Mouse (Mus musculus): Measurements from ENCODE around the gene Vac14. TPM values are rescaled to one million over a fixed set of nuclear protein-coding genes. Genes with fewer than 3 reads are reported as not detected.

The Vac14 gene
- polyA plus RNA-seq, 2 experiments: 19.1 to 24.8 TPM

- H3K4me1 ChIP-seq (ENCODE audit: control insufficient read depth, insufficient read depth, low read length): no peaks in the 10 kb centered on the region; the same call in 1 of the 2 replicates
- DNase-seq (ENCODE audit: low spot score): no peak
- no peak overlapping the region for H3K9ac ChIP-seq (ENCODE audit: low read depth, low read length, severe bottlenecking)
- ATAC-seq (ENCODE audit: low FRiP score, low read depth): no peak
- no peak overlapping the region for H3K4me2 ChIP-seq (replicated peaks; ENCODE audit: low read depth, low read length, severe bottlenecking)
- WGBS: 90% methylated on average over 6 of the region's 6 CpGs
- H3K36me3 ChIP-seq (ENCODE audit: control insufficient read depth, insufficient read depth, low read length): peaks cover 41% of the 10 kb centered on the region
- H3K27me3 ChIP-seq (ENCODE audit: control insufficient read depth, insufficient read depth, low read length): no peaks in the 10 kb centered on the region
- H3K4me3 ChIP-seq (replicated peaks; ENCODE audit: low read length): no peak overlapping the region
- no peak overlapping the region for H3K27ac ChIP-seq (replicated peaks; ENCODE audit: low read depth, low read length)
- TF ChIP-seq POLR2A (IDR thresholded peaks at IDR 0.05; ENCODE audit: borderline replicate concordance, extremely low read depth, insufficient read depth, insufficient read length): no peak
- no peaks in the 10 kb centered on the region for H3K9me3 ChIP-seq (ENCODE audit: control insufficient read depth, low read length)
These were observed 17.8 kb downstream of the Vac14 start for GRCm38 (mm10) chr8:110636182-110636581.

GRCm38 (mm10) chr8:110642331-110642730, 23.9 kb downstream of the Vac14 start:
- WGBS: 93% methylated on average over 5 of the region's 5 CpGs
- DNase-seq (ENCODE audit: low spot score): no peak
- TF ChIP-seq POLR2A (IDR thresholded peaks at IDR 0.05; ENCODE audit: borderline replicate concordance, extremely low read depth, insufficient read depth, insufficient read length): no peak
- ATAC-seq (ENCODE audit: low FRiP score, low read depth): no peak
- Histone ChIP-seq H3K27me3 (ENCODE audit: control insufficient read depth, insufficient read depth, low read length) (no peaks in the 10 kb centered on the region), H3K27ac (replicated peaks; ENCODE audit: low read depth, low read length) (no peak overlapping the region), H3K9ac (ENCODE audit: low read depth, low read length, severe bottlenecking) (no peak overlapping the region), H3K4me1 (ENCODE audit: control insufficient read depth, insufficient read depth, low read length) (no peaks in the 10 kb centered on the region), H3K36me3 (ENCODE audit: control insufficient read depth, insufficient read depth, low read length) (peaks cover 23% of the 10 kb centered on the region), H3K4me3 (replicated peaks; ENCODE audit: low read length) (no peak overlapping the region), H3K9me3 (ENCODE audit: control insufficient read depth, low read length) (no peaks in the 10 kb centered on the region), H3K4me2 (replicated peaks; ENCODE audit: low read depth, low read length, severe bottlenecking) (no peak overlapping the region)

- DNase-seq (ENCODE audit: low spot score) (no peak), ATAC-seq (ENCODE audit: low FRiP score, low read depth) (no peak)
- 69% methylated on average over 4 of the region's 4 CpGs for WGBS
- H3K9ac ChIP-seq (ENCODE audit: low read depth, low read length, severe bottlenecking): no peak overlapping the region
- no peak overlapping the region for H3K4me3 ChIP-seq (replicated peaks; ENCODE audit: low read length)
- no peak for TF ChIP-seq POLR2A (IDR thresholded peaks at IDR 0.05; ENCODE audit: borderline replicate concordance, extremely low read depth, insufficient read depth, insufficient read length)
- peaks cover 22% of the 10 kb centered on the region for H3K36me3 ChIP-seq (ENCODE audit: control insufficient read depth, insufficient read depth, low read length)
- H3K4me1 ChIP-seq (ENCODE audit: control insufficient read depth, insufficient read depth, low read length): no peaks in the 10 kb centered on the region
- no peak overlapping the region for H3K4me2 ChIP-seq (replicated peaks; ENCODE audit: low read depth, low read length, severe bottlenecking)
- no peak overlapping the region for H3K27ac ChIP-seq (replicated peaks; ENCODE audit: low read depth, low read length)
- no peaks in the 10 kb centered on the region for H3K27me3 ChIP-seq (ENCODE audit: control insufficient read depth, insufficient read depth, low read length)
- H3K9me3 ChIP-seq (ENCODE audit: control insufficient read depth, low read length): no peaks in the 10 kb centered on the region
These were observed 24.8 kb downstream of the Vac14 start for GRCm38 (mm10) chr8:110643177-110643576.

- DNase-seq (ENCODE audit: low spot score): no peak
- no peak overlapping the region for H3K4me2 ChIP-seq (replicated peaks; ENCODE audit: low read depth, low read length, severe bottlenecking)
- no peak overlapping the region for H3K9ac ChIP-seq (ENCODE audit: low read depth, low read length, severe bottlenecking)
- 91% methylated on average over 4 of the region's 4 CpGs for WGBS
- peaks cover 29% of the 10 kb centered on the region; the same call in 1 of the 2 replicates for H3K36me3 ChIP-seq (ENCODE audit: control insufficient read depth, insufficient read depth, low read length)
- H3K27ac ChIP-seq (replicated peaks; ENCODE audit: low read depth, low read length): no peak overlapping the region
- ATAC-seq (ENCODE audit: low FRiP score, low read depth): no peak
- no peaks in the 10 kb centered on the region for H3K4me1 ChIP-seq (ENCODE audit: control insufficient read depth, insufficient read depth, low read length)
- H3K9me3 ChIP-seq (ENCODE audit: control insufficient read depth, low read length): no peaks in the 10 kb centered on the region
- H3K27me3 ChIP-seq (ENCODE audit: control insufficient read depth, insufficient read depth, low read length): no peaks in the 10 kb centered on the region
- no peak overlapping the region for H3K4me3 ChIP-seq (replicated peaks; ENCODE audit: low read length)
- TF ChIP-seq POLR2A (IDR thresholded peaks at IDR 0.05; ENCODE audit: borderline replicate concordance, extremely low read depth, insufficient read depth, insufficient read length): no peak
These were observed 26.0 kb downstream of the Vac14 start for GRCm38 (mm10) chr8:110644422-110644821.

- no peaks in the 10 kb centered on the region for H3K9me3 ChIP-seq (ENCODE audit: control insufficient read depth, low read length)
- WGBS: 81% methylated on average over 2 of the region's 2 CpGs
- no peak overlapping the region for H3K27ac ChIP-seq (replicated peaks; ENCODE audit: low read depth, low read length)
- H3K36me3 ChIP-seq (ENCODE audit: control insufficient read depth, insufficient read depth, low read length): peaks cover 29% of the 10 kb centered on the region; the same call in 1 of the 2 replicates
- no peak overlapping the region for H3K9ac ChIP-seq (ENCODE audit: low read depth, low read length, severe bottlenecking)
- DNase-seq (ENCODE audit: low spot score) (no peak), ATAC-seq (ENCODE audit: low FRiP score, low read depth) (no peak)
- H3K27me3 ChIP-seq (ENCODE audit: control insufficient read depth, insufficient read depth, low read length): no peaks in the 10 kb centered on the region
- H3K4me2 ChIP-seq (replicated peaks; ENCODE audit: low read depth, low read length, severe bottlenecking): no peak overlapping the region
- no peak overlapping the region for H3K4me3 ChIP-seq (replicated peaks; ENCODE audit: low read length)
- no peak for TF ChIP-seq POLR2A (IDR thresholded peaks at IDR 0.05; ENCODE audit: borderline replicate concordance, extremely low read depth, insufficient read depth, insufficient read length)
- H3K4me1 ChIP-seq (ENCODE audit: control insufficient read depth, insufficient read depth, low read length): no peaks in the 10 kb centered on the region
These were observed 26.5 kb downstream of the Vac14 start for GRCm38 (mm10) chr8:110644901-110645300.

GRCm38 (mm10) chr8:110645340-110645739, 27.0 kb downstream of the Vac14 start:
- no peak for TF ChIP-seq POLR2A (IDR thresholded peaks at IDR 0.05; ENCODE audit: borderline replicate concordance, extremely low read depth, insufficient read depth, insufficient read length)
- no peak overlapping the region for H3K27ac ChIP-seq (replicated peaks; ENCODE audit: low read depth, low read length)
- 92% methylated on average over 3 of the region's 3 CpGs for WGBS
- H3K4me1 ChIP-seq (ENCODE audit: control insufficient read depth, insufficient read depth, low read length): no peaks in the 10 kb centered on the region
- ATAC-seq (ENCODE audit: low FRiP score, low read depth): no peak
- H3K4me2 ChIP-seq (replicated peaks; ENCODE audit: low read depth, low read length, severe bottlenecking): no peak overlapping the region
- H3K9me3 ChIP-seq (ENCODE audit: control insufficient read depth, low read length): no peaks in the 10 kb centered on the region
- no peaks in the 10 kb centered on the region for H3K27me3 ChIP-seq (ENCODE audit: control insufficient read depth, insufficient read depth, low read length)
- H3K4me3 ChIP-seq (replicated peaks; ENCODE audit: low read length): no peak overlapping the region
- no peak for DNase-seq (ENCODE audit: low spot score)
- H3K36me3 ChIP-seq (ENCODE audit: control insufficient read depth, insufficient read depth, low read length): peaks cover 26% of the 10 kb centered on the region; the same call in 1 of the 2 replicates
- no peak overlapping the region for H3K9ac ChIP-seq (ENCODE audit: low read depth, low read length, severe bottlenecking)
